Mouse (Mus musculus): Measurements from ENCODE around the gene Tapt1.

GRCm38 (mm10) chr5:44158458-44158857 lies 68.0 kb downstream of the Tapt1 start:
- TF ChIP-seq CTCF (IDR thresholded peaks at IDR 0.05; ENCODE audit: low read depth, low read length) (no peak), POLR2A (IDR thresholded peaks at IDR 0.05; ENCODE audit: extremely low read depth, insufficient read depth, low read length) (no peak)
